Mouse (Mus musculus) kidney, embryonic 15.5 days (tissue): ENCODE data around the gene Myh3. TPM values are rescaled to one million over a fixed set of nuclear protein-coding genes. Genes with fewer than 3 reads are reported as not detected.

Experiments used
- ATAC-seq: fragments of 200-750 bp; cut with Nextera tagmentation; replicated peaks from 2 replicates; pipeline ENCODE4 v1.8.0; 2017; ENCODE audit warnings: moderate TSS enrichment; ENCODE audit not compliant: low FRiP score
- H3K27ac ChIP-seq: fragments of 300-500 bp; sonication (generic); 2 replicates; pipeline ENCODE4 v1.5.1; 2015; ENCODE audit warnings: mild to moderate bottlenecking, inconsistent platforms
- H3K27me3 ChIP-seq: fragments of 300-500 bp; sonication (generic); 2 replicates; pipeline ENCODE4 v1.6.1; 2015; ENCODE audit warnings: inconsistent platforms
- H3K36me3 ChIP-seq: fragments of 300-500 bp; sonication (generic); 2 replicates; pipeline ENCODE4 v1.6.1; 2015; ENCODE audit warnings: inconsistent platforms
- H3K4me1 ChIP-seq: fragments of 300-500 bp; sonication (generic); 2 replicates; pipeline ENCODE4 v1.6.1; 2015; ENCODE audit warnings: inconsistent platforms
- H3K4me2 ChIP-seq: fragments of 300-500 bp; sonication (generic); 2 replicates; pipeline ENCODE4 v1.6.1; 2015; ENCODE audit warnings: moderate library complexity, mild to moderate bottlenecking, inconsistent platforms
- H3K4me3 ChIP-seq: fragments of 300-500 bp; sonication (generic); replicated peaks from 2 replicates; pipeline ENCODE4 v1.5.1; 2015; ENCODE audit warnings: mild to moderate bottlenecking, inconsistent platforms
- H3K9ac ChIP-seq: fragments of 300-500 bp; sonication (generic); 2 replicates; pipeline ENCODE4 v1.6.1; 2015; ENCODE audit warnings: mild to moderate bottlenecking, inconsistent platforms
- H3K9me3 ChIP-seq: fragments of 300-500 bp; sonication (generic); replicated peaks from 2 replicates; pipeline ENCODE4 v1.6.1; 2016; ENCODE audit warnings: inconsistent platforms
- WGBS: fragments of 180-500 bp; shearing (Covaris S2); methylation state at CpG from one replicate; pipeline ENCODE4 v1.1.7; 2015; ENCODE audit warnings: mixed read lengths; 5-methylcytosine and 5-hydroxymethylcytosine counted together
- polyA plus RNA-seq: library from polyadenylated mRNA; unstranded; fragments of >200 nt; fragmentation: Nextera tagmentation; extraction: Ambion mirVana; gene quantifications from 2 replicates; pipeline ENCODE4 v1.2.1, GENCODE M21; 2015

Gene Myh3
- polyA plus RNA-seq, 1 experiment from 2014 or later: 11.4 TPM

DNA sequence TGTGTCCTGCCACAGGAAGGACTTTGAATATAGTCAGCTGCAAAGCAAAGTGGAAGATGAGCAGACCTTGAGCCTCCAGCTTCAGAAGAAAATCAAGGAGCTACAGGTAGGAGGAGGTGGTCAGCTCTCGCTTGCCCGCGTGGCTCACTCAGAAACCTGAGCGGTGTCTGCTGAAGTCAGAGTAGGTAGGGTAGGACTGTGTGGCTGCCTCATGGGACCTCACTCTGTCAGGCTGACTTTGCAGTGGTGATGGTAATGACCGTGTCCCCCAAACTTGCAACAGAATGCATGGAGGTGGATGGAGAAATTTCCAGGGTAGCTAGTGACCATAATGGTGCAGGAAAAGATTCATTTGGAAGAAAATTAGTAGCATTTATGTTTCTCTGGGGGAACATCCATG lies 15.6 kb downstream of the Myh3 start:
- Histone ChIP-seq H3K27me3 (0 out of 2 replicates have a peak, but pooled peaks cover 7% of the 10 kb centered on the region), H3K9me3 (no peaks in the 10 kb centered on the region), H3K4me1 (no peaks in the 10 kb centered on the region), H3K4me3 (no peak overlapping the region), H3K9ac (no peak overlapping the region), H3K4me2 (no peak overlapping the region), H3K36me3 (no peaks in the 10 kb centered on the region), H3K27ac (no peak overlapping the region)
- no peak for ATAC-seq
- 97% methylated on average over 5 of the region's 5 CpGs for WGBS

DNA sequence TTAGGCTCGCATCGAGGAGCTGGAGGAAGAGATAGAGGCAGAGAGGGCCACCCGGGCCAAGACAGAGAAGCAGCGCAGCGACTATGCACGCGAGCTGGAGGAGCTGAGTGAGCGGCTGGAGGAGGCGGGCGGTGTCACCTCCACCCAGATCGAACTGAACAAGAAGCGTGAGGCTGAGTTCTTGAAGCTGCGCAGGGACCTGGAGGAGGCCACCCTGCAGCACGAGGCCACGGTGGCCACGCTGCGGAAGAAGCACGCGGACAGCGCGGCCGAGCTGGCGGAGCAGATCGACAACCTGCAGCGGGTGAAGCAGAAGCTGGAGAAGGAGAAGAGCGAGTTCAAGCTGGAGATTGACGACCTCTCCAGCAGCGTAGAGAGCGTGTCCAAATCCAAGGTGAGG lies 16.4 kb downstream of the Myh3 start:
- no peaks in the 10 kb centered on the region for H3K9me3 ChIP-seq
- 0 out of 2 replicates have a peak, but pooled peaks cover 10% of the 10 kb centered on the region for H3K27me3 ChIP-seq
- no peak overlapping the region for H3K27ac ChIP-seq
- no peaks in the 10 kb centered on the region for H3K4me1 ChIP-seq
- no peak overlapping the region for H3K9ac ChIP-seq
- ATAC-seq: no peak
- no peak overlapping the region for H3K4me3 ChIP-seq
- H3K36me3 ChIP-seq: no peaks in the 10 kb centered on the region
- 77% methylated on average over 29 of the region's 29 CpGs for WGBS
- no peak overlapping the region for H3K4me2 ChIP-seq

DNA sequence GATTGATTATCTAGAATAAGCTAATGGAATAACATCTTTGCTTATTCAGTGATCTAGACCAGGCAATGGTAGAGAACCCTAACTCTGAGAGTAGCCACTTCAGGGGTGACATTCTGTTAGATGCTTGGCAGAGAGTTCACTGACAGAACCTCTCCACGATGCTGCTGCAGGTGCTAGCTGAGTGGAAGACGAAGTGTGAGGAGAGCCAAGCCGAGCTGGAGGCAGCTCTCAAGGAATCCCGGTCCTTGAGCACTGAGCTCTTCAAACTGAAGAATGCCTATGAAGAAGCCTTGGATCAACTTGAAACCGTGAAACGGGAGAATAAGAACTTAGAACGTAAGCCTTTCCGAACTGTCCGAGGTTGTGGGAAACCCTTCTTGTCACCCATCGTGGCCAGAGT lies 19.6 kb downstream of the Myh3 start:
- 0 out of 2 replicates have a peak, but pooled peaks cover 7% of the 10 kb centered on the region for H3K27me3 ChIP-seq
- no peaks in the 10 kb centered on the region for H3K9me3 ChIP-seq
- H3K9ac ChIP-seq: no peak overlapping the region
- no peaks in the 10 kb centered on the region for H3K36me3 ChIP-seq
- 94% methylated on average over 10 of the region's 10 CpGs for WGBS
- H3K4me1 ChIP-seq: no peaks in the 10 kb centered on the region
- H3K4me2 ChIP-seq: no peak overlapping the region
- ATAC-seq: no peak
- H3K27ac ChIP-seq: no peak overlapping the region
- no peak overlapping the region for H3K4me3 ChIP-seq

DNA sequence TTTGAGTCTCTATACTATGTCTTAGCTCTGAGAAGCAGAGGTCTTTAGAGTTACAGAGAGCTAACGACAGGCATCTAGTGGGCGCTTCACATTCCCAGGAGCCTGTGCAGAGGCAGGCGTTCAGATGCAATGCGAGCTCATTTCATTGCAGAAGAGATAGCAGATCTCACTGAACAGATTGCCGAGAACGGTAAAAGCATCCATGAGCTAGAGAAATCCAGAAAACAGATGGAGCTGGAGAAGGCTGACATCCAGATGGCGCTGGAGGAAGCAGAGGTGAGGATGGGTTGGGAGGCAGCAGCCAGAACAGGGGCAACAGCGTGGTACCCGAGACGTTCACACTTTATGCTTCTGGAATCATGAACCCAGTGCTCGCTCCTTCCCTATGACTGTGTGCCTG lies 20.3 kb downstream of the Myh3 start:
- WGBS: 82% methylated on average over 11 of the region's 11 CpGs
- Histone ChIP-seq H3K4me2 (no peak overlapping the region), H3K9ac (no peak overlapping the region), H3K4me1 (no peaks in the 10 kb centered on the region), H3K36me3 (no peaks in the 10 kb centered on the region), H3K9me3 (no peaks in the 10 kb centered on the region), H3K4me3 (no peak overlapping the region), H3K27ac (no peak overlapping the region), H3K27me3 (0 out of 2 replicates have a peak, but pooled peaks cover 7% of the 10 kb centered on the region)
- no peak for ATAC-seq

DNA sequence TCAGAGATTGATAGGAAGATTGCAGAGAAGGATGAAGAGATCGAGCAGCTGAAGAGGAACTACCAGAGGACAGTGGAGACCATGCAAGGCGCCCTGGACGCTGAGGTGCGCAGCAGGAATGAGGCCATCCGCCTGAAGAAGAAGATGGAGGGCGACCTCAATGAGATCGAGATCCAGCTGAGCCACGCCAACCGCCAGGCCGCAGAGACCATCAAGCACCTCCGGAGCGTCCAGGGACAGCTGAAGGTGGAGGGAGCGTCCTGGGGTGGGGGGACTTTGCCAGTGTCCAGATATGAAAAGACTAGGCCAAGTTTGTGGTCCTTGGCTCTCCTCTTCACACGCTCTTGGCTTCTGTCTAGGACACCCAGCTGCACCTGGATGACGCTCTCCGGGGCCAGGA lies 21.1 kb downstream of the Myh3 start:
- Histone ChIP-seq H3K4me1 (no peaks in the 10 kb centered on the region), H3K27ac (no peak overlapping the region), H3K4me3 (no peak overlapping the region), H3K9me3 (no peaks in the 10 kb centered on the region), H3K4me2 (no peak overlapping the region), H3K9ac (no peak overlapping the region), H3K27me3 (0 out of 2 replicates have a peak, but pooled peaks cover 7% of the 10 kb centered on the region), H3K36me3 (no peaks in the 10 kb centered on the region)
- ATAC-seq: no peak
- WGBS: 94% methylated on average over 16 of the region's 16 CpGs

DNA sequence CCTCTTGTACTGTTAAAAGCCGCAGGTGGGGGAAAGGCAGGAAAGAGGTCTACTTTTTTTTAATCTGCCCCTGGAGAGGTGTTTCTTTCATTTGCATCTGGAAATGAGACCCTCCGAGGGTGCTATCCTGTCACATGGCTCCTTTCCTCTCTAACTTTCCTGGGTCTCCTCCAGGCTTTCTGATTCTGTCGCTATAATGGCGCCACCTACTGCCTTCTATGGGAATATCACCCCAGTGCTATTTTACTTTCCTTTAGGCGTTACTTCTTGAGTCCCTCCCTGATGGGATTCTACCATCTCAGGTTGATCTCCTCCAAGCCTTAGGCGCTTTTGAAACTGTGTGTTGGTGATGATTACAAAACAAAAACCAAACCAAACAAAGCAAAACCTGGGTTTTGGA lies 22.1 kb downstream of the Myh3 start:
- Histone ChIP-seq H3K4me2 (no peak overlapping the region), H3K9me3 (no peaks in the 10 kb centered on the region), H3K27ac (no peak overlapping the region), H3K36me3 (no peaks in the 10 kb centered on the region), H3K9ac (no peak overlapping the region), H3K4me3 (no peak overlapping the region), H3K4me1 (no peaks in the 10 kb centered on the region), H3K27me3 (0 out of 2 replicates have a peak, but pooled peaks cover 7% of the 10 kb centered on the region)
- WGBS: 28% methylated on average over 6 of the region's 6 CpGs
- no peak for ATAC-seq

DNA sequence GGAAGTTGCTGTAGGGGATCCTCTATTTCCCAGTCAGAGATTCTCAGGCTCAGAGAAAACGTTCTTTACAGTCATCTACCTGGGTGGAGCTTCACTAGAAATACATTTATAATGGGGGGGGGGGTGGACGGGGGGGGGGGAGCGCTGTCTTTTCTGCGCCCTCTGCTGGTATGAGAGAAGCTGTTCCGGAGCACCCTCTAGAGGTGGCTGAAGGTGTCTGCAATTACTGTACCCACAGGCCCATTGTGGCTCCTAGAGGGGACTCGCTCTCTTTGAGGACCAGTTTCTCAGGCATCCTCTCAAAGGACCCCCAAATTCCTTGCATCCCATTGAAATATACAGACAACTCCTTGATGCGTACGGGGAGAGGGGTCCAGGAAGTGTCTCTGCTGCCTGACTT lies 23.6 kb downstream of the Myh3 start:
- Histone ChIP-seq H3K27ac (no peak overlapping the region), H3K36me3 (no peaks in the 10 kb centered on the region), H3K9me3 (no peaks in the 10 kb centered on the region), H3K4me1 (no peaks in the 10 kb centered on the region), H3K27me3 (0 out of 2 replicates have a peak, but pooled peaks cover 7% of the 10 kb centered on the region), H3K4me2 (no peak overlapping the region), H3K4me3 (no peak overlapping the region), H3K9ac (no peak overlapping the region)
- 39% methylated on average over 6 of the region's 8 CpGs for WGBS
- no peak for ATAC-seq

DNA sequence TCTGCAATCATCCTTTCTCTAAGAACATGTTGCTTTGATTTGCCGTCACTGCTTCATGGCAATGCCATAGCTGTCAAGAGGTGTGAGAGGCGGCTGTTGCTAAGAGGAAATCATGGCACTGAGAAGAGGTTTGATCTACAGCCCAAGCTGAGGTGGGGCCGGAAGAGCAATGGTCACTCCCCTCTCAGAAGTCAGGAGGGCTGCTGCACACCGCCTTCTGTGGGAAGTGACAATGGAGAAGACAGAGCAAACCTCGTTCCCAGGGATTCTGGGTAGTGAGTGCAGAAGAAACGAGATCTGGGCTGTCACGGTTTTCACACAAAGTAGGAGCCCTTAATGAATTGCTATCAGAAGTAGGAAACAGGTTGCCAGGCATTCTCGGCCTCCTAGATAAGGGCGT lies 25.2 kb downstream of the Myh3 start:
- Histone ChIP-seq H3K27ac (no peak overlapping the region), H3K4me1 (no peaks in the 10 kb centered on the region), H3K4me2 (no peak overlapping the region), H3K4me3 (no peak overlapping the region), H3K9me3 (no peaks in the 10 kb centered on the region), H3K36me3 (no peaks in the 10 kb centered on the region), H3K9ac (no peak overlapping the region), H3K27me3 (0 out of 2 replicates have a peak, but pooled peaks cover 5% of the 10 kb centered on the region)
- 85% methylated on average over 9 of the region's 9 CpGs for WGBS
- no peak for ATAC-seq

DNA sequence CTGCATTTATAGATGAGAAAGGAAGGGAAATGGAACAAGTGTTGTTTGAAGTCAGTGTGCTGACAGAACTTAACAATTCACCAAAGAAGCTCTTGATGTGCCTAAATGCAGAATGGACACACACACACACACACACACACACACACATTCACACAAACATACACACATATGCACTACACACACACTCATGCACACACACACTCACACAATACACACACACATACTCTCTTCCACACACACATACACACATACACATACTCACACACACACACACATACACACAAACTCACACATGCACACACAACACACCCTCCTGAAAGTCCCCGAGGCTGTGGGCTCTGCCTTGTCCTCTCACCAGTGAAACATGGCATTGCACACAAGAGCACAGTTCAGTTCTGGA lies 26.1 kb downstream of the Myh3 start:
- Histone ChIP-seq H3K4me1 (no peaks in the 10 kb centered on the region), H3K4me3 (no peak overlapping the region), H3K36me3 (no peaks in the 10 kb centered on the region), H3K9me3 (no peaks in the 10 kb centered on the region), H3K9ac (no peak overlapping the region), H3K4me2 (no peak overlapping the region), H3K27me3 (0 out of 2 replicates have a peak, but pooled peaks cover 4% of the 10 kb centered on the region), H3K27ac (no peak overlapping the region)
- no peak for ATAC-seq
- WGBS: 83% methylated on average over 1 of the region's 1 CpGs

DNA sequence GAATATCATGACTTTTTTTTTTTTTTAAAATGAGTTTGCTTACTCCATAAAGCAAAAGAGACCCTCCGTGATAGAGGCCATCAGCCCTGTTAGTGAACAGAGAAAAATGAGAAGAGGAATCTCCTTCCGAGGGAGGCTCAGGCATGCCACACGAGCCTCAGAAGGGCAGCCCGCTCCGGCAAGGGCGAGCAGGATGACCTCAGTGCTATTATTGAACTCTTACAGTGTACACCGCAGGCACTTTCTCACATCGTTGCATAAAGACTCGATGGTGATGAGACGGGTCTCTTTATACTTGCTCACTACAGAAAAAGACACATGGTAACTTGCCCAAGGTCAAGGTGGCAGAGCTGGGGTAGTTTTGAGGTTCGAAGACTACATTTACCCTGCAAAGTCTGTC lies 26.6 kb downstream of the Myh3 start:
- Histone ChIP-seq H3K9me3 (no peaks in the 10 kb centered on the region), H3K9ac (no peak overlapping the region)
- 37% methylated on average over 11 of the region's 11 CpGs for WGBS

DNA sequence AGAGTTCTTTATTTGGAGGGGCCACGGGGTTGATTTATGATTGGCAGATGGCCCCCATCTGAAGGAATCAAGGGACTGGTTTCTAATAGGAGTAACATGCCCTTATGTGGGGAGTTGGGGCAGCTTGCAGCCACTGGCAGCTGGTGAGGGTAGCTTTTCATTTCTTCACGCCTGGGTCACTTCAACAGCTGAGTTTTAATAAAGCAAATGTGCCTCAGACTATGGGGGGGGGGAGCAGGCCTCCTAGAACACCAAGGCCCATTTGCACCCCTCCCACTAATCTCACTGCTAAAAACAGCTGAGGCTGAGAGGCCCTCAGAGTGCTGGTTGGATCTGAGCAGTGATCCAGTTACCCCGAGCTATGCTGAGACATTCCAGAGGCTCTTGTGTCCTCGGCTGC lies 27.6 kb downstream of the Myh3 start:
- no peak for ATAC-seq
- 49% methylated on average over 4 of the region's 4 CpGs for WGBS
- H3K36me3 ChIP-seq: no peaks in the 10 kb centered on the region
- no peak overlapping the region for H3K4me2 ChIP-seq
- H3K4me3 ChIP-seq: no peak overlapping the region
- H3K9ac ChIP-seq: no peak overlapping the region
- 0 out of 2 replicates have a peak, but pooled peaks cover 4% of the 10 kb centered on the region for H3K27me3 ChIP-seq
- no peaks in the 10 kb centered on the region for H3K4me1 ChIP-seq
- H3K27ac ChIP-seq: no peak overlapping the region
- H3K9me3 ChIP-seq: no peaks in the 10 kb centered on the region

More for the DNA sequence above, 26.6 kb downstream of the Myh3 start:
- no peak for ATAC-seq
- Histone ChIP-seq H3K27ac (no peak overlapping the region), H3K4me3 (no peak overlapping the region), H3K27me3 (no peaks in the 10 kb centered on the region), H3K4me1 (no peaks in the 10 kb centered on the region), H3K4me2 (no peak overlapping the region), H3K36me3 (no peaks in the 10 kb centered on the region)

DNA sequence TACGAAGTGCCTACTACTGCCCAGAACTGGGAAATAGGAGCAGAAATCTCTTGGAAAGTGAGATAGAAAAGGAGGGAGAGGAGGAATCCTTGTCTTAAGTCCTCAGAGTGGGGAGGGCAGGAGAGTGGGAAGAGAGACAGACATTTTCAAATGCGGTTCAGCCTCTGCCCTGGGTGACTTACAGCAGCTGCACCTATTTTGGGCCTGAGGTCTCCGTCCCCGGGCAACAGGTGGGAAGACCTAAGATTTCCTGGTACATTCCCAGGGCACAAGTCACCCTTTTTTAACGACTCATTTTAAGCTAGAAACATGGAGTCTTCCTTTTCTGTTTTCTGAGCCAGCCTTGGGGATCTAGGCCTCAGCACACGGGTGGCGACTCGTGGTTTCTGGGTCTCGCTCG lies 28.9 kb downstream of the Myh3 start:
- Histone ChIP-seq H3K9me3 (no peaks in the 10 kb centered on the region), H3K4me1 (no peaks in the 10 kb centered on the region), H3K9ac (no peak overlapping the region), H3K4me3 (no peak overlapping the region), H3K36me3 (no peaks in the 10 kb centered on the region), H3K27ac (no peak overlapping the region), H3K27me3 (0 out of 2 replicates have a peak, but pooled peaks cover 4% of the 10 kb centered on the region), H3K4me2 (no peak overlapping the region)
- ATAC-seq: no peak
- whole genome bisulfite sequencing: 73% methylated on average over 10 of the region's 10 CpGs
